In the genomic region with DNA sequence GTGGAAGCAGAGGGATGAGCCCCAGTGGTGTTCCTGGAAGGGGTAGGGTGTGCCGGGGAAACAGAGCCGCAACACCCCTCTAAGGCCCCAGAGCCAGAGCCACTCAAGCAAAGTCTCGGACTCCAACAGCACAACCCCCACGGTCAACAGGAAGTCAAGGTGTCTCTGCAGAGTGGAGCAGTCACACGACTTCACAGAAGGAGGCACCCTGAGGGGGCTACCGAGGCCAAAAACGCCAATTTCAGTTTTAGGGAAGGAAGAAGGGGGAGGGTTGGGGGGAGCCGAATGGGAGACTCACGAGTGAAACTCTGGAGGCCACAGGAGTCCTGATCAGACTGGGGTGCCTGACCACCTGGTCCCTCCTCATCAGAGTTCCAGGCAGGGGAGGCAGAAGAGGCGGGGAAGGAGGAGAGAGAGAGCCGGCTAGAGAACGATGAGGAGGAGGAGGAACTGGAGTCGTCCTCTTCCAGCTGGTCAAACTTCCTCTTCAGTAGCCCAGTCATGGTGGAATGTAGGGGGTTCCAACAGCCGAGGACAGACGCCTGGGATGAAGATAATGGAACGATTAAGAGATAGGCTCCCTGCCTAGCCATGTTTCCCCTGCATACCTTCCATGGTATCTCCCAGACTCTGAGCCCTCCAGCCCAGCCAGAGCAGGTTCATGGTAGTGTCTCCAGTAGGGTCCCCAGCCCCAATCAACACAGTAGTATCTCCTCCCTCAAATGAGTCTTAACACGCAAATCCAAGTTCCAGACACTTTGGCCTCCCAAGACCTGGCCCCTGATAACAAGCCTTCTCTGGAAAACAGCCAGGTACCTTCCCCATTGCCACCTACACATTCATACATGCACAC, we compare ENCODE assay signal across 9 mouse cellular contexts. TPM values are rescaled to one million over a fixed set of nuclear protein-coding genes. Genes with fewer than 3 reads are reported as not detected.
DNase-seq lines count a peak whose midpoint lies in the region; ATAC-seq and TF ChIP-seq lines count a peak whose summit lies in the region.
"Had no signal": no experiment of that assay in that cellular context is flagged by ENCODE, and none has a peak within 500 bp of the region (broad histone marks: within the 10 kb centered on the region; RNA-seq: fewer than 3 reads in every experiment).

No protein-coding gene starts in this region.

- DNase-seq in kidney, adult 11 months: no peak
- DNase-seq in induced T-regulatory cell, adult 2 months (ENCODE audit: low read depth): peak; percentile 71
- DNase-seq in layer of hippocampus, adult 9-10 months (ENCODE audit: low spot score): no peak
- DNase-seq in adrenal gland, postnatal 36 days: no peak
- no peak for DNase-seq in frontal cortex, postnatal 36 days (ENCODE audit: low spot score in 2 of 2)

- peak overlapping the region; percentile 58; the same call in 1 of the 2 replicates for H3K9ac ChIP-seq in kidney, embryonic 16.5 days (replicated peaks; ENCODE audit: low read length)
- peak overlapping the region; percentile 22; the same call in 1 of the 2 replicates for H3K9ac ChIP-seq in ES-Bruce4 (ENCODE audit: low read depth, poor library complexity, severe bottlenecking)

- no peak for TF ChIP-seq CTCF in ES-Bruce4 (IDR thresholded peaks at IDR 0.05; ENCODE audit: low read depth, low read length)

- ATAC-seq in kidney, embryonic 16.5 days (ENCODE audit: low FRiP score, low TSS enrichment): no peak
- peak; percentile 4; the same call in 1 of the 2 replicates for ATAC-seq in neutrophil, adult 5-6 weeks (ENCODE audit: extremely low read depth, insufficient number of reproducible peaks, low FRiP score, poor library complexity, severe bottlenecking)

- no peak for TF ChIP-seq EP300 in ES-Bruce4 (IDR thresholded peaks at IDR 0.05; ENCODE audit: insufficient read depth, low read depth, low read length)

- peak overlapping the region; percentile 37; the same call in 1 of the 2 replicates for H3K4me2 ChIP-seq in kidney, embryonic 16.5 days (replicated peaks; ENCODE audit: low read depth, low read length)

- peaks cover 27% of the 10 kb centered on the region for H3K36me3 ChIP-seq in kidney, embryonic 16.5 days (ENCODE audit: insufficient read depth, low read length)
- H3K36me3 ChIP-seq in ES-Bruce4 (ENCODE audit: control insufficient read depth, insufficient read depth, low read length, poor library complexity, severe bottlenecking): peaks cover 18% of the 10 kb centered on the region

- H3K27me3 ChIP-seq in kidney, embryonic 16.5 days (ENCODE audit: insufficient read depth, low read length): no peaks in the 10 kb centered on the region
- no peaks in the 10 kb centered on the region for H3K27me3 ChIP-seq in ES-Bruce4 (ENCODE audit: control insufficient read depth, insufficient read depth, low read length, poor library complexity, severe bottlenecking)

- peak overlapping the region; percentile 84; the same call in 1 of the 2 replicates for H3K27ac ChIP-seq in kidney, embryonic 16.5 days (ENCODE audit: low read length)
- H3K27ac ChIP-seq in ES-Bruce4 (ENCODE audit: insufficient read depth, low read length): peak overlapping the region; percentile 59

- WGBS in kidney, embryonic 16.5 days: 24% methylated on average over 17 of the region's 17 CpGs

- peaks cover 45% of the 10 kb centered on the region for H3K4me1 ChIP-seq in kidney, embryonic 16.5 days (ENCODE audit: insufficient read depth, low read length)
- H3K4me1 ChIP-seq in ES-Bruce4 (ENCODE audit: control insufficient read depth, insufficient read depth, low read length): peaks cover 24% of the 10 kb centered on the region

- H3K4me3 ChIP-seq in kidney, embryonic 16.5 days (ENCODE audit: low read length): no peak overlapping the region
- peak overlapping the region; percentile 4; the same call in 1 of the 2 replicates for H3K4me3 ChIP-seq in ES-Bruce4 (ENCODE audit: low read depth, low read length)
- H3K4me3 ChIP-seq: erythroblast, embryonic 14.5 days had no signal

- H3K9me3 ChIP-seq in kidney, embryonic 16.5 days (ENCODE audit: low read length): no peaks in the 10 kb centered on the region
- H3K9me3 ChIP-seq in ES-Bruce4 (replicated peaks; ENCODE audit: control insufficient read depth, insufficient read depth, low read length, poor library complexity, severe bottlenecking): no peaks in the 10 kb centered on the region

- no peak for TF ChIP-seq POLR2A in ES-Bruce4 (IDR thresholded peaks at IDR 0.05; ENCODE audit: insufficient read depth, low read length)

RNA-seq across cellular contexts. Expression of a gene that starts 7.5 kb away (rescaled TPM):
- polyA plus RNA-seq in kidney, embryonic 16.5 days (2015; fragmentation: Nextera tagmentation; extraction: Ambion mirVana): 7.1 and 8.7 TPM in 2 replicates
- 28.4 and 39.7 TPM in 2 replicates for polyA plus RNA-seq in ES-Bruce4 (2011; ENCODE audit: insufficient read depth, insufficient read length, low read depth, missing spikeins)
- 105 and 114 TPM in 2 replicates for total RNA-seq in neutrophil, adult 5-6 weeks (2017)
- total RNA-seq in adrenal gland, postnatal 36 days (2021): 10 to 100 TPM; 35.2 to 46.6 TPM

RNA-seq across cellular contexts. Expression of a gene that starts 39.5 kb away (rescaled TPM):
- 0.20 and 0.35 TPM in 2 replicates for polyA plus RNA-seq in kidney, embryonic 16.5 days (2015; fragmentation: Nextera tagmentation; extraction: Ambion mirVana)
- 0.93 and 1.2 TPM in 2 replicates for polyA plus RNA-seq in ES-Bruce4 (2011; ENCODE audit: insufficient read depth, insufficient read length, low read depth, missing spikeins)
- 0.35 TPM in 1 of 2 replicates, not detected in the other for total RNA-seq in neutrophil, adult 5-6 weeks (2017)
- under 1 TPM in 1 of 2 experiments, not detected in 1; 0.13 TPM for total RNA-seq in adrenal gland, postnatal 36 days (2021)
- polyA plus RNA-seq: erythroblast, embryonic 14.5 days had no signal

RNA-seq across cellular contexts. Expression of a gene that starts 39.6 kb away (rescaled TPM):
- 28.0 and 29.5 TPM in 2 replicates for polyA plus RNA-seq in kidney, embryonic 16.5 days (2015; fragmentation: Nextera tagmentation; extraction: Ambion mirVana)
- 7.2 and 9.2 TPM in 2 replicates for polyA plus RNA-seq in ES-Bruce4 (2011; ENCODE audit: insufficient read depth, insufficient read length, low read depth, missing spikeins)
- total RNA-seq in neutrophil, adult 5-6 weeks (2017): 1.7 and 3.6 TPM in 2 replicates
- 10 to 100 TPM; 23.5 to 31.7 TPM for total RNA-seq in adrenal gland, postnatal 36 days (2021)

RNA-seq across cellular contexts. Expression of a gene that starts 46.5 kb away (rescaled TPM):
- 0.22 and 0.23 TPM in 2 replicates for polyA plus RNA-seq in kidney, embryonic 16.5 days (2015; fragmentation: Nextera tagmentation; extraction: Ambion mirVana)
- polyA plus RNA-seq in ES-Bruce4 (2011; ENCODE audit: insufficient read depth, insufficient read length, low read depth, missing spikeins): not detected in 2 replicates
- total RNA-seq in neutrophil, adult 5-6 weeks (2017): not detected in 2 replicates
- under 1 TPM; 0.33 to 0.53 TPM for total RNA-seq in adrenal gland, postnatal 36 days (2021)
- polyA plus RNA-seq: erythroblast, embryonic 14.5 days had no signal
